Mouse (Mus musculus): ENCODE results near the gene Cmtm1. TPM values are rescaled to one million over a fixed set of nuclear protein-coding genes. Genes with fewer than 3 reads are reported as not detected.
A peak's percentile ranks its signal among the peaks of the same experiment; 100 is the strongest.
"Not testable (repeated sequence)": the region's sequence is repeated elsewhere in the genome, so short reads cannot be mapped to it uniquely, and the experiment has no call there.

Gene Cmtm1
- total RNA-seq, 2 experiments from 2014 or later, result not detected

GRCm38 (mm10) chr8:104332665-104333631 lies 23.0 kb upstream of the Cmtm1 start:
- no peak for DNase-seq (ENCODE audit: low spot score in 2 of 2)
- intact Hi-C loops (cut with DNase I), result no loop called here

- DNase-seq (ENCODE audit: low spot score in 2 of 2); intact Hi-C loops (cut with DNase I): not testable (repeated sequence)
Observed at GRCm38 (mm10) chr8:104321930-104322329, 12.0 kb upstream of the Cmtm1 start, which contains the start of gene Cmtm2b. Gene Cmtm2b (plus strand): TSS chr8:104322230.

DNA sequence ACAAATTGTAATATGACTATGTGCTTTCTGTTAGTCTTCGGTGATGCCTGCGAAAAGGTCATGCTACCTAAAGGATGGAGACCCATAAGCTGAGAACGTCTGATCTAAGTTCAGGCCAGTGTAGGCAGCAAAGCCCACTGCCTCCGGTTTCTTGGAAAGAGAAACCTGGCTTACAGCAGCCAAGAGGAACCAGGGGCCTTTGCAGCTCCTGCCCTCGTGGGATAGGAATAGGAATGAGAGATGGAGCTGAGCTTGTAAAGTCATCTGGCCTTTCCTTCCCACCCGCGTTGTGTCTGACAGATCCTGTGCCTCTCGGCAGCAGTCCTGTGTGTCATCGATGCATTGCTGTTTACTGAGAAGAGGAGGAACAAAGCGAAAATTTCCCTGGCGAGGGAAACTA lies 11.3 kb upstream of the Cmtm1 start, which contains the start of gene Gm11020:
Gm11020 (plus strand) TSS at position 301 of the 400 bp plus-strand sequence.
- intact Hi-C loops (cut with DNase I); DNase-seq (ENCODE audit: low spot score in 2 of 2): not testable (repeated sequence)

- DNase-seq (ENCODE audit: low spot score in 2 of 2), result no peak
- intact Hi-C loops (cut with DNase I), result no loop called here
Observed at GRCm38 (mm10) chr8:104313311-104313710, 3.4 kb upstream of the Cmtm1 start.

DNA sequence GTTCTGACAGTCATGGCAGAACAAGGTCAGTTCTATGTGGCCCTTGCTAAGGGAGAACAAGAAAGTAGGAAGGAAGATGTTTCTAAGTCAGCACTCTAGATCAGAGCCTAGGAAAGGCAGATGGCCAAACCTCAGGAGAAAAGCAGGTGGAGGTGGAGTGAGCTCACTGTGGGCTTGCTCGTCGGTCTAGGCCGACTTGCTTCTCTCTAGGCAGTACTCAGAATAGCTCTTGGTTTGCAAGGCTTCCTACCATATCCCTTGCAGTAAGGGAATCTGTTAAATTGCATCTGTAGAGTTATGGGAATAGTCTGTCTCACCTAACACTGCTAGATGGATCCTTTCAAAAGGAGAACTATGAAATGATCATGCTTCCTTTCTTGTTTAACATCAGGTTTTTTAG lies 2.1 kb upstream of the Cmtm1 start:
- intact Hi-C loops (cut with DNase I), result not testable (repeated sequence)
- peak in 1 of 2 experiments; percentile 9 for DNase-seq (ENCODE audit: low spot score in 2 of 2)

DNA sequence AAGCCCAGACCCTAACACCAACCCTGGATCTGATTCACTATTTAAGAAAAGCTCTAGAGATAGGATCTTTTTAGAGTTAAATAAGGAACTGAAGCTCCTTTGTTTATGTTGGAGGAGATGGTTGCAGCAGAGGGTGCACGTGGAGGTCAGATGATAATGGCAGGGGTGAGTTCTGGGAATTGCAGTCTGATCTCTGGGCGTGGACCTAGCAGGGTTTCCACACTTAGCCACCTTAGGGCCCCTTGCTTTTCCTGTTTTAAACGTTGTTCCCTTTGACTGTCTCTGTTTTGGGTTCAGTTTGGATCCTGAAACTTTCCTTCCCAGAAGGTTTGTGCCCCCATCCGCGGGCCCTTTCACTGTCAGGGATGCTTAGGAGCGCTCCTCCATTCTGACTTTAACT lies 1.6 kb downstream of the Cmtm1 start:
- intact Hi-C loops (cut with DNase I); DNase-seq (ENCODE audit: low spot score in 2 of 2): not testable (repeated sequence)

GRCm38 (mm10) chr8:104304962-104305361 lies 5.0 kb downstream of the Cmtm1 start:
- intact Hi-C loops (cut with DNase I), result no loop called here
- no peak for DNase-seq (ENCODE audit: low spot score in 2 of 2)

- intact Hi-C loops (cut with DNase I); DNase-seq (ENCODE audit: low spot score in 2 of 2): not testable (repeated sequence)
Observed at GRCm38 (mm10) chr8:104302536-104302935, 7.4 kb downstream of the Cmtm1 start.

- DNase-seq (ENCODE audit: low spot score in 2 of 2); intact Hi-C loops (cut with DNase I): not testable (repeated sequence)
Observed at GRCm38 (mm10) chr8:104301577-104301976, 8.4 kb downstream of the Cmtm1 start.

- intact Hi-C loops (cut with DNase I), result no loop called here
Observed at GRCm38 (mm10) chr8:104294396-104294795, 15.5 kb downstream of the Cmtm1 start.

GRCm38 (mm10) chr8:104293081-104293480 lies 16.9 kb downstream of the Cmtm1 start, which contains the start of gene Cmtm2a:
Gene Cmtm2a (minus strand): TSS chr8:104293181.
- DNase-seq (ENCODE audit: low spot score in 2 of 2); intact Hi-C loops (cut with DNase I): not testable (repeated sequence)

More at GRCm38 (mm10) chr8:104294396-104294795, 15.5 kb downstream of the Cmtm1 start:
- DNase-seq (ENCODE audit: low spot score in 2 of 2), result no peak

DNA sequence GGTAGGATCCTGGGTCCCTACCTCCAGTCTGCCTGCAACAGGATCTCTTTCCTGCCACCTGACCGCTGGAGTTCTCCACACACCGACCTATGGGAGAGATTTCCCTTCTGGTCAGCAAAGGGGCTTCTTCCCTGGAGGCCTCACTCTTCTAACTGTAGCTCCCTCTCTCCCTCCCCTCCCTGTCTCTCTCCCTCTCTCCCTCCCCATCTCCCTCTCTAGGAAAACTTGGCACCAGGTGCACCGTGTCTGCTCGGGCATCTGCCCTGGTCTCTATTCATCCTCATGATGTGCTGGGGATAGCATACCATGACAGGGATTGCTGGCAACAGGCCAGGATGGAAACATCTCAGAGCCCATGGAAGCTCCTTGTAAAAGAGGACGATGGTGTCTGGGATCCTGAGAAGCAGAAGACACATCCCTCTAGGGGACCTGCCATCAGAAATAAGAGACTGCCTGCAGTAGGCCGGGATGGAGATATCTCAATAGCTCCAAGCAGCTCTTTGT lies 41.0 kb downstream of the Cmtm1 start:
- no peak for DNase-seq (ENCODE audit: low spot score in 2 of 2)
- intact Hi-C loops (cut with DNase I), result no loop called here

DNA sequence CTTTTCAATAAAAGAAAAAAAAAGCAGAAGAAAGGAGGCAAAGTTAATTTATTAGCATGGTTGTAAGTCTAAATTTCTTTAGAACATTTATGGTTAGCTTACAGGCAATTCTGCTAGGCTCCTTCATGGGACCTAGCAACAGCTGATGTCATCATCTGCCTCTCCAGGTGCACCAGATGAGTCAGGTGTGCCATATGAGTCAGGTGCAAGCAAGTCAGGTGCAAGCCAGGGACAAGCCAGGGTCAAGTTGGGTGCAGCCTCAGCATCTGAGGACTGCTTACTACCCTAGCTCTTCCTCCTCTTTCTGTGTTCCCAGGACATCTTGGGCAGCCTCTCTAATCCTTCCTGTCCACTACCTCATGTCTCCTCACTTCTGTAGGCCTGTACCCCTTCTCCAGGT lies 41.6 kb downstream of the Cmtm1 start:
- intact Hi-C loops (cut with DNase I), result no loop called here
- no peak for DNase-seq (ENCODE audit: low spot score in 2 of 2)

DNA sequence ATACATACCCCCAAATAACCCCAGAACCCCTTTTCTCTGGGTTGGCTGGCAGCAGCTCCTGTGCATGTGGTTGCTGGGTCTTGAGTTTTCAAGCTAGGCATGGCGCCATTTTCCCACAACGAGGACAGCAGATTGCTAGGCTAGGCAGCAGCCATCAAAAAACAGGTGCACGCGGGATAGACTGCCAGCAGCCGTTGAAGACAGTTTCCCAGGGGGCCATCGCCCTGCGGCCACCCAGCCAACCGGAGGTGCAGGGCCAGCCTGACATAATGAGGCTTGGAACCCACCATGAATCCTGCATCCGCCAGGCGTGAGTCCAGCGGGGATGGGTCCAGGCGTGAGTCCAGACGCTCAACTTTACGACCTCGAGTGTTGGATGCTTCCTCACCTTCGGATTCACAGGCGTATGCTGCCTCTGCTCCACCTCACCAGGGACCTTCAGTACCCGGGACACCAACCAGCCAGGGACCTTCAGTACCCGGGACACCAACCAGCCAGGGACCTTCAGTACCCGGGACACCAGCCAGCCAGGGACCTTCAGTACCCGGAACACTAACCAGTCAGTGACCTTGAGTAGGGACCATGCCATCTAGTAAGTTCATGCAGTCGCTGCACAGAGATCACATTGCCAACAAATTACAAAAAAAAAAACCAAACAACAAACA lies 45.5 kb downstream of the Cmtm1 start:
- DNase-seq (ENCODE audit: low spot score in 2 of 2); intact Hi-C loops (cut with DNase I): not testable (repeated sequence)

DNA sequence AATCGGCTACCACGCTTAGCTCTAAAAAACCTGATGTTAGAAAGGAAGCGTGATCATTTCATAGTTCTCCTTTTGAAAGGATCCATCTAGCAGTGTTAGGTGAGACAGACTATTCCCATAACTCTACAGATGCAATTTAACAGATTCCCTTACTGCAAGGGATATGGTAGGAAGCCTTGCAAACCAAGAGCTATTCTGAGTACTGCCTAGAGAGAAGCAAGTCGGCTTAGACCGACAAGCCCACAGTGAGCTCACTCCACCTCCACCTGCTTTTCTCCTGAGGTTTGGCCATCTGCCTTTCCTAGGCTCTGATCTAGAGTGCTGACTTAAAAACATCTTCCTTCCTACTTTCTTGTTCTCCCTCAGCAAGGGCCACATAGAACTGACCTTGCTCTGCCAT lies 48.1 kb downstream of the Cmtm1 start:
- DNase-seq (ENCODE audit: low spot score in 2 of 2); intact Hi-C loops (cut with DNase I): not testable (repeated sequence)

DNA sequence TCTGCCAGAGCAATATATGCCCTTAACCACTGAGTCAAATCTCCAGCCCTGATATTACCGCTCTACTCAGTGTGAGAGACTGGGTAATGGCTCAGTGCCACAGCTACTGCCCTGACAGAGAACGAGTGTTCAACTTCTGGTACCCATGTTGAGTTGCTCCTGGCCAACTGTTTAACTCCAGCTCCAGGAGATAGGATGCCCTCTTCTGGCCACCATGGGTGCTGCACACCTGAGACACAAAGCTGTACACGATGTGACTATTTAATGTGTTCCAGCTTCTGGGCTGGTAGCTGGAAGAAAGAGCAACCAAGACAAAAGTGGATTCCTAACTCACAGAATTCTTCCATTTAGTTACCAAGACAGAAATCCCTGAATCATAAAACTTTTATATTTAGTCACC lies 56.9 kb downstream of the Cmtm1 start:
- no peak for DNase-seq (ENCODE audit: low spot score in 2 of 2)

DNA sequence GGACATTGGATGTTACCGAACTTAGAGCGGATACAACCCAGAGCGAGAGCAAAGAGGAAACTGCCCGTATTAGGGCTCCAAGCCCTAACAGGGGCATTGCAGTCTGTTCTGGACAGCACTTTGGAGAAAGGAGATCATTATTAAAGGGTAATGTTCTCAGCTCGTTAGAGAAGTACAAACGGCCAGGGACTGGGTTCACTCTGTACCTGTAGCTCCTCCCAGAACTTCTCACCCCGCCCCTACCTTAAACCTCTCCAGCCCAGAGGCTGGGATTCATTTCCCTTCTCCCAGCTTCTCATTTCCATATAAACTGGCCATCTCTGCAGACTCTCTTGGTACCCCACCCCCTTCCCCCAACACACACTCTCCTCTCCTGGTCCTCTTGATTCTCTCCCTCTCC lies 58.5 kb downstream of the Cmtm1 start:
- intact Hi-C loops (cut with DNase I), result loop anchor here (5.0 kb wide), 1 partner anchor 91 kb away; no protein-coding TSS in a partner anchor
- DNase-seq (ENCODE audit: low spot score in 2 of 2), result no peak

More for the DNA sequence above, 56.9 kb downstream of the Cmtm1 start:
- intact Hi-C loops (cut with DNase I), result loop anchor here (5.0 kb wide), 1 partner anchor 89 kb away; no protein-coding TSS in a partner anchor

- intact Hi-C loops (cut with DNase I), result loop anchor here (5.0 kb wide), 1 partner anchor 92 kb away; no protein-coding TSS in a partner anchor
- peak; percentile 78 to 81 for DNase-seq (ENCODE audit: low spot score in 2 of 2)
Observed at GRCm38 (mm10) chr8:104250439-104251367, 59.2 kb downstream of the Cmtm1 start, which contains the start of gene Cklf. Gene Cklf (plus strand): TSS chr8:104250861.
